Mouse (Mus musculus) B cell, adult 67 days (primary cell): Measurements from ENCODE around the gene Spag17. TPM values are rescaled to one million over a fixed set of nuclear protein-coding genes. Genes with fewer than 3 reads are reported as not detected.

Experiments
- total RNA-seq, 2 experiments: library from RNA; stranded (reverse); gene quantifications; 4 replicates each; pipeline ENCODE4 v1.2.4; 2023

Gene Spag17
- total RNA-seq: not detected

DNA sequence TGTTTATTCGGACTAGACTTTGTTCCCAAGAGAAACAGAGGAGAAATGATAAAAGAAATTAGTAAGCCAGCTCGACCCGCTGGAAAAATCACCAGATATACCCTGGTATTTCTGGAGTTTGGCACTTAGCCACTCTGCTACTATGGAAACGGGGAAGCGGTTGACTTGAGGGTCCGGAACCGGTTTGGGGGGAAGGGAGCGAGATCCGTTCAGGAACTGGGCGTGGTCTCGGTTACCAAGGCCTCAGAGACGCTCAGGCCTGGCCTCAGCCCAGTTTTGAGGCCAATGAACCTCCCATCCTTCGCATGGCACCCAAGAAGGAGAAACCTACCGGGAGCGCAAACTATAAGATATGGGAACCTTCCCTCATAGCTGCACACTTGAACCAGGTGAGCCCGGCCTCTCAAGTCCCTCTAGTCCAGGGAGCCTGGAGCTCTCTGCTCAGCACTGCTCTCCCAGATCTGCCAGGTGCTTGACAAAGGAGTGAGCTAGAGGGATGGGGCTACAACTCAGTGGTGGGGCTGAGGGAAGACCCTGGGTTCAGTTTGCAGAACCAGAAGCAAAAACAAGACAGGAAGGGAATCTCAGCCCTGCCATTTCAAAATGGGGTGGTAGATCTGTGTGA, at the start of gene Spag17:
Gene Spag17, plus strand, starts transcription at position 220 of the 625 bp plus-strand sequence.

GRCm38 (mm10) chr3:100162315-100163105, 277.3 kb downstream of the Spag17 start, which contains the start of the genes Gdap2 and Wdr3:
Gene Gdap2, plus strand, starts transcription at chr3:100162381.
Gene Wdr3, minus strand, starts transcription at chr3:100162407.

